Mouse (Mus musculus) embryo, embryonic 11 days (tissue): ENCODE measurements around the gene Ywhae.
"Not testable (repeated sequence)": the region's sequence is repeated elsewhere in the genome, so short reads cannot be mapped to it uniquely, and the experiment has no call there.

Experiments used
- DNase-seq: peaks from one replicate; pipeline ENCODE4 v3.0.0-alpha.2; 2015

The Ywhae gene

GRCm38 (mm10) chr11:75732434-75733226 lies at the start of gene Ywhae:
TSS of gene Ywhae (plus strand) at chr11:75732869.
- peak; percentile 95 for DNase-seq

GRCm38 (mm10) chr11:75684462-75684861 lies 48.2 kb upstream of the Ywhae start:
- no peak for DNase-seq

- DNase-seq = no peak
Observed at GRCm38 (mm10) chr11:75684956-75685355, 47.7 kb upstream of the Ywhae start.

GRCm38 (mm10) chr11:75687343-75687993 lies 45.2 kb upstream of the Ywhae start:
- DNase-seq = no peak

- no peak for DNase-seq
Observed at GRCm38 (mm10) chr11:75688132-75688531, 44.5 kb upstream of the Ywhae start.

- DNase-seq = no peak
Observed at GRCm38 (mm10) chr11:75689977-75690376, 42.7 kb upstream of the Ywhae start.

GRCm38 (mm10) chr11:75691047-75691446 lies 41.6 kb upstream of the Ywhae start:
- DNase-seq = no peak

- no peak for DNase-seq
Observed at GRCm38 (mm10) chr11:75693570-75693969, 39.1 kb upstream of the Ywhae start.

GRCm38 (mm10) chr11:75697464-75697863 lies 35.2 kb upstream of the Ywhae start:
- DNase-seq = not testable (repeated sequence)

GRCm38 (mm10) chr11:75700557-75700956 lies 32.1 kb upstream of the Ywhae start:
- DNase-seq = no peak

GRCm38 (mm10) chr11:75702761-75703160 lies 29.9 kb upstream of the Ywhae start:
- DNase-seq = no peak

- no peak for DNase-seq
Observed at GRCm38 (mm10) chr11:75703748-75704147, 28.9 kb upstream of the Ywhae start.

GRCm38 (mm10) chr11:75713949-75714348 lies 18.7 kb upstream of the Ywhae start:
- DNase-seq = no peak

GRCm38 (mm10) chr11:75715556-75715955 lies 17.1 kb upstream of the Ywhae start:
- peak; percentile 21 for DNase-seq

GRCm38 (mm10) chr11:75716661-75717325 lies 15.9 kb upstream of the Ywhae start:
- DNase-seq = no peak

GRCm38 (mm10) chr11:75722339-75722738 lies 10.3 kb upstream of the Ywhae start:
- no peak for DNase-seq

- DNase-seq = no peak
Observed at GRCm38 (mm10) chr11:75727168-75727567, 5.5 kb upstream of the Ywhae start.

- DNase-seq = not testable (repeated sequence)
Observed at GRCm38 (mm10) chr11:75727659-75728058, 5.0 kb upstream of the Ywhae start.

GRCm38 (mm10) chr11:75733227-75733940 lies 715 bp downstream of the Ywhae start:
- DNase-seq = peak; percentile 83

GRCm38 (mm10) chr11:75735462-75736252 lies 3.0 kb downstream of the Ywhae start:
- DNase-seq = no peak

- no peak for DNase-seq
Observed at GRCm38 (mm10) chr11:75736978-75737377, 4.3 kb downstream of the Ywhae start.

- no peak for DNase-seq
Observed at GRCm38 (mm10) chr11:75737806-75738476, 5.3 kb downstream of the Ywhae start.
